Mouse (Mus musculus): Measurements from ENCODE around the gene Reg4. TPM values are rescaled to one million over a fixed set of nuclear protein-coding genes. Genes with fewer than 3 reads are reported as not detected.

The Reg4 gene
- polyA plus RNA-seq, 1 experiment from 2014 or later: not detected

DNA sequence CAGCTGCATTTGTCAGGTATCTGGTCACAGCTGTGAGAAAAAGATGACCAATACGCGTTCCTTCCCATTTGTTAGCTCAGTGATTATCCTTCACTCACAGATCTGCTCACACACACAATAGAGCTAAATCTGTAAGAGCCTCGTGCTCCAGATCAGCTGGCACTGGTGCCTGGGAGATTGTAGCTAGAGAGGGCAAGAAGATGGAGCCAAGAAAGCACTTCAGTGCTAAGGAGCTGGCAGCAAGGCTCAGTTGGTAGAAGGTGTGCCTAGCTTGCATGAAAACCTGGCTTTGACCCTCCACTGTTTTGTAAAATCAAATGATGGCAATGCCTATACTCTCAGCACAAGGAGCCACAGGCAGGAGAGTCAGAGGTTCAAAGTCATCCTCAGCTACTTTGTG, 5.8 kb downstream of the Reg4 start:
- 67% methylated on average over 3 of the region's 3 CpGs for WGBS
- no peaks in the 10 kb centered on the region for H3K9me3 ChIP-seq (ENCODE audit: control insufficient read depth, low read length)
- no peak overlapping the region for H3K4me3 ChIP-seq (replicated peaks; ENCODE audit: low read length)
- no peak for ATAC-seq
- no peak overlapping the region for H3K9ac ChIP-seq (replicated peaks; ENCODE audit: low read depth, low read length)
- no peak overlapping the region for H3K27ac ChIP-seq (ENCODE audit: low read length)
- H3K4me1 ChIP-seq (replicated peaks; ENCODE audit: control insufficient read depth, insufficient read depth, low read length): 0 out of 2 replicates have a peak, but pooled peaks cover 3% of the 10 kb centered on the region
- no peaks in the 10 kb centered on the region for H3K36me3 ChIP-seq (ENCODE audit: control insufficient read depth, insufficient read depth)
- H3K4me2 ChIP-seq (ENCODE audit: low read length): no peak overlapping the region
- H3K27me3 ChIP-seq (replicated peaks; ENCODE audit: control insufficient read depth, insufficient read depth, low read length): no peaks in the 10 kb centered on the region

DNA sequence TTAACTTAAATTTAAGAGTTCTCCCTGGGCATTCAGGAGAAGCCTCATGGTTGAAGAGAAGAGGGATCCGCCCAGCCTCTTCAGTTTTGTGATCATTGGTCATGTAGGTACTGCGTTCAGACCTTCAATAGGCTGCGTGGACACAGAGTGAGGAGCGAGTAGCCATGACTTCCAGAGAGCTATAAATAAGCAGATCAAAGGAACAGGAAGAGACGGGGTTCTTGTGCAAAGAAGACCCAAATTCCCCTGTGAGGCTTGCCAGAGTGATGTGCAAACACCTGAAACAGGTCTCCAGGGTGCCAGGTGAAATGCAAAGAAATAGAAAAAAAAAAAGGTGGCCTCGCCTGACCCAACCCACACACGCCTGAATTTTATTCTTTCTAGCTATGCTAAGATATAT, 8.0 kb downstream of the Reg4 start:
- Histone ChIP-seq H3K4me3 (replicated peaks; ENCODE audit: low read length) (no peak overlapping the region), H3K4me2 (ENCODE audit: low read length) (no peak overlapping the region), H3K27me3 (replicated peaks; ENCODE audit: control insufficient read depth, insufficient read depth, low read length) (no peaks in the 10 kb centered on the region), H3K27ac (ENCODE audit: low read length) (no peak overlapping the region), H3K36me3 (ENCODE audit: control insufficient read depth, insufficient read depth) (no peaks in the 10 kb centered on the region), H3K9ac (replicated peaks; ENCODE audit: low read depth, low read length) (no peak overlapping the region), H3K4me1 (replicated peaks; ENCODE audit: control insufficient read depth, insufficient read depth, low read length) (no peaks in the 10 kb centered on the region), H3K9me3 (ENCODE audit: control insufficient read depth, low read length) (no peaks in the 10 kb centered on the region)
- 90% methylated on average over 7 of the region's 7 CpGs for WGBS
- ATAC-seq: no peak

DNA sequence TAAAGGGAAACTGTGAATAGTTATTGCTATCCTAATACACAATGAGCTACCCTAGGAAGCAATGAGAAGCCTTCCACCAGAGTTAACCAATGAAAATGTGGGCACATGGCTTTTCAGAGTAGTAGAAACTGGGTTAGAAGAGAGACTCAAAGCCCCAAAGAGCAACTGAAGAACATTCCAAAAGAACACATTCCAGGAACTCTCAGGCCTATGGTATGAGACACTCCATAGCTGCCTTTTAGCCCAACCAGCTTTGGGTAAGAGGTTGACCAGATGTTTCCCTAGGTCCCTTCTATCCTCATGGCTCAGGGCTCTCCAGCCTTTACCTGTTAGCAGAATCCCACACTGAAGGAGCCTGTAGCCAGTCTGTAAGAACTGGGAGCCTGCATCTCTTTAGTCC, 11.5 kb downstream of the Reg4 start:
- Histone ChIP-seq H3K4me3 (replicated peaks; ENCODE audit: low read length) (no peak overlapping the region), H3K9ac (replicated peaks; ENCODE audit: low read depth, low read length) (no peak overlapping the region), H3K27me3 (replicated peaks; ENCODE audit: control insufficient read depth, insufficient read depth, low read length) (no peaks in the 10 kb centered on the region), H3K27ac (ENCODE audit: low read length) (no peak overlapping the region), H3K36me3 (ENCODE audit: control insufficient read depth, insufficient read depth) (no peaks in the 10 kb centered on the region), H3K4me2 (ENCODE audit: low read length) (no peak overlapping the region), H3K9me3 (ENCODE audit: control insufficient read depth, low read length) (no peaks in the 10 kb centered on the region), H3K4me1 (replicated peaks; ENCODE audit: control insufficient read depth, insufficient read depth, low read length) (no peaks in the 10 kb centered on the region)
- ATAC-seq: no peak

DNA sequence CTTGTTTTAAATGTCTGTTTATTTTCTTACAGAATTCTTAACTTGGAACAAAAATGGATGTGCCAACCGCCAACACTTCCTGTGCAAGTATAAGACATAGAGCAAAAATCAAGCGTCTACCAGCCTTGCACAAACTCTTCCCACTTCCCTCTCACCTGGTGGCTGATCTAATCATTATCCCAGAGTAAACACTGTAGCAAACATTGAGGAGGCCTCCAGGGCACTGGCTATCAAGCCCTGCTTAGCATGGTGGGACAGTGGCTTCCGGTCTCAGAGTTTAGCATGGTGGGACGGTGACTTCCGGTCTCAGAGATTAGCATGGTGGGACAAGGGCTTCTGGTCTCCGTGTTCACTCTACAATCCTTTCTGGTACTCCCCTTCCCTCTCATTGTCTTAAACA, 14.3 kb downstream of the Reg4 start:
- no peak for ATAC-seq
- no peak overlapping the region for H3K4me3 ChIP-seq (replicated peaks; ENCODE audit: low read length)
- no peaks in the 10 kb centered on the region for H3K4me1 ChIP-seq (replicated peaks; ENCODE audit: control insufficient read depth, insufficient read depth, low read length)
- 94% methylated on average over 6 of the region's 6 CpGs for WGBS
- no peak overlapping the region for H3K27ac ChIP-seq (ENCODE audit: low read length)
- H3K9ac ChIP-seq (replicated peaks; ENCODE audit: low read depth, low read length): no peak overlapping the region
- no peaks in the 10 kb centered on the region for H3K36me3 ChIP-seq (ENCODE audit: control insufficient read depth, insufficient read depth)
- no peaks in the 10 kb centered on the region for H3K27me3 ChIP-seq (replicated peaks; ENCODE audit: control insufficient read depth, insufficient read depth, low read length)
- no peak overlapping the region for H3K4me2 ChIP-seq (ENCODE audit: low read length)
- no peaks in the 10 kb centered on the region for H3K9me3 ChIP-seq (ENCODE audit: control insufficient read depth, low read length)

GRCm38 (mm10) chr3:98237240-98237639, 15.3 kb downstream of the Reg4 start:
- no peak for ATAC-seq
- Histone ChIP-seq H3K9me3 (ENCODE audit: control insufficient read depth, low read length) (no peaks in the 10 kb centered on the region), H3K4me1 (replicated peaks; ENCODE audit: control insufficient read depth, insufficient read depth, low read length) (no peaks in the 10 kb centered on the region), H3K9ac (replicated peaks; ENCODE audit: low read depth, low read length) (no peak overlapping the region), H3K36me3 (ENCODE audit: control insufficient read depth, insufficient read depth) (no peaks in the 10 kb centered on the region), H3K27ac (ENCODE audit: low read length) (no peak overlapping the region), H3K4me3 (replicated peaks; ENCODE audit: low read length) (no peak overlapping the region), H3K4me2 (ENCODE audit: low read length) (no peak overlapping the region), H3K27me3 (replicated peaks; ENCODE audit: control insufficient read depth, insufficient read depth, low read length) (no peaks in the 10 kb centered on the region)
- WGBS: 83% methylated on average over 5 of the region's 5 CpGs

DNA sequence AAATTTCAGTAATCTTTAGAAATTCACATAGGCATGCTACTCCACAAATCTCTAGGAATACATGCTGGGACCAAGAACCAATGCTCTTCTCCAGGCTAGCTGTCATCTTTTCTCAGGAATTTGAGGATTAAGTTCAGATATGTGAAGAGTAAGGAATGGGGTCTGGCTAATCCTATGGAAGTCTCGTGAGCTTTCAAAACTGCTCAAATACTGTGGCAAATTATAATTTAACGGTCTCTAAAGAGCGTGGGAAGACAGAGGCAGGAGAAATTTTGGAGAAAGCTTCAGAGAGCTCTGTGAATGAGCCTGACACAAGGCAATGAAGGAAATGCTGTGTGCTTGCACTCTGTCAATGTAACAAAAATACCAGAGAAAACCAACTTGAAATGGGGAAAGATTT, 16.2 kb downstream of the Reg4 start:
- Histone ChIP-seq H3K9me3 (ENCODE audit: control insufficient read depth, low read length) (no peaks in the 10 kb centered on the region), H3K4me1 (replicated peaks; ENCODE audit: control insufficient read depth, insufficient read depth, low read length) (no peaks in the 10 kb centered on the region), H3K27me3 (replicated peaks; ENCODE audit: control insufficient read depth, insufficient read depth, low read length) (no peaks in the 10 kb centered on the region), H3K27ac (ENCODE audit: low read length) (no peak overlapping the region), H3K4me3 (replicated peaks; ENCODE audit: low read length) (no peak overlapping the region), H3K4me2 (ENCODE audit: low read length) (no peak overlapping the region), H3K36me3 (ENCODE audit: control insufficient read depth, insufficient read depth) (no peaks in the 10 kb centered on the region), H3K9ac (replicated peaks; ENCODE audit: low read depth, low read length) (no peak overlapping the region)
- no peak for ATAC-seq
- 82% methylated on average over 3 of the region's 3 CpGs for WGBS

DNA sequence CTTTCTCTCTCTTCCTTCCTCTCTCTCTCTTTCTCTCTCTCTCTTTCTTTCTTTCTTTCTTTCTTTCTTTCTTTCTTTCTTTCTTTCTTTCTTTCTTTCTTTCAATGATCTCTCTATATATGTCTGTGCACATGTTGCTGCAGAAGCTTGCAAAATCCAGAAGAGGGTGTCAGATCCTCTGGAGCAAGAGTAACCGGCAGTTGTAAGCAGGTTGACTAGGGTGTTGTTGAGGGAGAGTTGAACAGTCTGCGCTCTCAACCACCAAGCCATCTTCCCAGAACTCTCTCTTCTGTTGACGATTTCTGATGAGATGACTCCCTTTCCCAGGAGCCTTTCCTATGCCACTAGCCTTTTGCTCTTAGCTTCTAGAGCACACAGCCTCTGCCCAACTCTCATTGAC, 20.1 kb downstream of the Reg4 start:
- no peak overlapping the region for H3K4me3 ChIP-seq (replicated peaks; ENCODE audit: low read length)
- H3K9me3 ChIP-seq (ENCODE audit: control insufficient read depth, low read length): no peaks in the 10 kb centered on the region
- H3K4me2 ChIP-seq (ENCODE audit: low read length): no peak overlapping the region
- H3K4me1 ChIP-seq (replicated peaks; ENCODE audit: control insufficient read depth, insufficient read depth, low read length): no peaks in the 10 kb centered on the region
- no peak overlapping the region for H3K9ac ChIP-seq (replicated peaks; ENCODE audit: low read depth, low read length)
- H3K36me3 ChIP-seq (ENCODE audit: control insufficient read depth, insufficient read depth): no peaks in the 10 kb centered on the region
- 82% methylated on average over 3 of the region's 3 CpGs for WGBS
- no peak overlapping the region for H3K27ac ChIP-seq (ENCODE audit: low read length)
- H3K27me3 ChIP-seq (replicated peaks; ENCODE audit: control insufficient read depth, insufficient read depth, low read length): no peaks in the 10 kb centered on the region
- ATAC-seq: no peak

DNA sequence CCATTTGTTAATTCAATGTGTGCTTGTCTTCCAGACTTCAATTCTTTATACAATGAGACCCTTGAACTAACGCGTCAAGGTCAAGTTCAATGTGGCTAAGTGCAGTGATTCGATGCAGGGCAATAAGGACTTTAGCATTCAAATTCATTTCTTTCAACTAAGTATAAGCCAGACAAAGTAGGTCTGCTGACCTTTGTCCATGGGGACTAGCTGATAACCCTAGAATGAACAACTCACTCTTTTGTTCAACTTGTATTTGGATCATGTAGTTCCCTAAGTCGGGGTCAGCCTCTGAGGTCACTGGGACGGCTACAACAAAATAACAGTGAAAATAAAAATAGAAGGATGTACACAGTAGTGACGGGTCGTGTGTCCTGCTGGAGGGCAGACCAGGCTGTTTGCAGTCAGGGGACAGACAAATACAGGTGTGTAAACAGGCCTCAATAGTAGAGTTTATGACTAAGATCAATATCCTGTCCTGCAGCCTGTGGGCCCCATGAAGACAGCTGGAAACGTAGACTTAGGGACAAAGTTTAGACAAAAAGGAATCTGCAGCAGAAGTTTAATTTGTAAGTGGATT, 20.6 kb downstream of the Reg4 start:
- Histone ChIP-seq H3K9me3 (ENCODE audit: control insufficient read depth, low read length) (no peaks in the 10 kb centered on the region), H3K27me3 (replicated peaks; ENCODE audit: control insufficient read depth, insufficient read depth, low read length) (no peaks in the 10 kb centered on the region), H3K27ac (ENCODE audit: low read length) (no peak overlapping the region), H3K4me3 (replicated peaks; ENCODE audit: low read length) (no peak overlapping the region), H3K9ac (replicated peaks; ENCODE audit: low read depth, low read length) (no peak overlapping the region), H3K4me2 (ENCODE audit: low read length) (no peak overlapping the region), H3K36me3 (ENCODE audit: control insufficient read depth, insufficient read depth) (no peaks in the 10 kb centered on the region), H3K4me1 (replicated peaks; ENCODE audit: control insufficient read depth, insufficient read depth, low read length) (no peaks in the 10 kb centered on the region)
- ATAC-seq: no peak
- WGBS: 75% methylated on average over 8 of the region's 8 CpGs

DNA sequence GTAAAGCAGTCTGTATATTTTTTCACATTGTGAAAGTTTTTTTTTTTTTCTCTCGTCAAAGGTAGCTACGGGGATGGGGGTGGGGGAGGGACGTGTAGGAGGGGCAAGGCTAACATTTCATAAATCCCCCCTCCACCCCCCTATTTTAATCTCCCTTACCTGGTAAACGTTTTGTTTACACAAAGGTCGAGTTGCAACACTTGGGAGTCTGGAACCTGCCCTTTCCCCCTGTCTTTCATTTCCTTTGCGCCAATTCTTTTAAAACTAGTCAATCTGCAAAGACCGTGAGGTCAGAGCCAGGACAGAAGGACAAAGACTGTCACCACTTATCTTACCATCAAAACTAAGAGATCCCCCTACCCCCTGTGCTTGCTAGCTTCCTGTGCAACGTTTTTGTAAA, 23.9 kb downstream of the Reg4 start:
- H3K27me3 ChIP-seq (replicated peaks; ENCODE audit: control insufficient read depth, insufficient read depth, low read length): no peaks in the 10 kb centered on the region
- no peaks in the 10 kb centered on the region for H3K4me1 ChIP-seq (replicated peaks; ENCODE audit: control insufficient read depth, insufficient read depth, low read length)
- H3K4me2 ChIP-seq (ENCODE audit: low read length): no peak overlapping the region
- 7% methylated on average over 8 of the region's 8 CpGs for WGBS
- no peak overlapping the region for H3K9ac ChIP-seq (replicated peaks; ENCODE audit: low read depth, low read length)
- no peak for ATAC-seq
- no peak overlapping the region for H3K27ac ChIP-seq (ENCODE audit: low read length)
- H3K36me3 ChIP-seq (ENCODE audit: control insufficient read depth, insufficient read depth): no peaks in the 10 kb centered on the region
- no peak overlapping the region for H3K4me3 ChIP-seq (replicated peaks; ENCODE audit: low read length)
- no peaks in the 10 kb centered on the region for H3K9me3 ChIP-seq (ENCODE audit: control insufficient read depth, low read length)
